13 mouse cellular contexts compared by ENCODE assay signal in genomic region chr8:126973686-126974265, GRCm38 (mm10). TPM values are rescaled to one million over a fixed set of nuclear protein-coding genes. Genes with fewer than 3 reads are reported as not detected.
A peak's percentile ranks its signal among the peaks of the same experiment; 100 is the strongest.
DNase-seq lines count a peak whose midpoint lies in the region; ATAC-seq and TF ChIP-seq lines count a peak whose summit lies in the region.
"Had no signal": no experiment of that assay in that cellular context is flagged by ENCODE, and none has a peak within 500 bp of the region (broad histone marks: within the 10 kb centered on the region; RNA-seq: fewer than 3 reads in every experiment).

No protein-coding gene starts in this region.

- 20% methylated on average over 9 of the region's 9 CpGs for WGBS in liver, postnatal 0 days (ENCODE audit: insufficient replicate concordance)

- TF ChIP-seq POLR2A in embryonic fibroblast, embryonic 13.5 days (IDR thresholded peaks at IDR 0.05; ENCODE audit: low read depth, low read length) = no peak

- H3K27ac ChIP-seq in embryonic fibroblast, embryonic 13.5 days (ENCODE audit: insufficient read depth, low read length) = 0 out of 2 replicates have a peak overlapping the region, but pooled peaks have one; percentile 20
- 0 out of 2 replicates have a peak overlapping the region, but pooled peaks have one; percentile 5 for H3K27ac ChIP-seq in liver, postnatal 0 days (ENCODE audit: low read depth)
- H3K27ac ChIP-seq: gastrocnemius, adult 2 months had no signal

- ATAC-seq in liver, postnatal 0 days = no peak

- no peaks in the 10 kb centered on the region; the same call in 1 of the 2 replicates for H3K27me3 ChIP-seq in liver, postnatal 0 days (ENCODE audit: insufficient read depth, low read length)

- H3K9ac ChIP-seq in liver, postnatal 0 days (replicated peaks) = no peak overlapping the region

- no peak overlapping the region for H3K4me3 ChIP-seq in embryonic fibroblast, embryonic 13.5 days (ENCODE audit: insufficient read depth, low read length)
- H3K4me3 ChIP-seq in liver, postnatal 0 days (ENCODE audit: low read depth, low read length) = no peak overlapping the region
- H3K4me3 ChIP-seq: gastrocnemius, adult 2 months had no signal

- peaks cover 4% of the 10 kb centered on the region for H3K4me1 ChIP-seq in embryonic fibroblast, embryonic 13.5 days (ENCODE audit: control insufficient read depth, insufficient read depth, low read length)
- peaks cover 18% of the 10 kb centered on the region for H3K4me1 ChIP-seq in liver, postnatal 0 days (ENCODE audit: insufficient read depth)

- H3K4me2 ChIP-seq in liver, postnatal 0 days (ENCODE audit: low read depth, low read length) = 0 out of 2 replicates have a peak overlapping the region, but pooled peaks have one; percentile 3

- no peaks in the 10 kb centered on the region for H3K9me3 ChIP-seq in liver, postnatal 0 days (ENCODE audit: low read length)

- peak; percentile 47 for DNase-seq in 3T3-L1 (ENCODE audit: low read depth, low spot score)
- peak; percentile 97 for DNase-seq in 416B (ENCODE audit: low read depth)
- no peak for DNase-seq in liver, postnatal 0 days
- no peak for DNase-seq in right cerebral cortex, adult 18-20 months
- DNase-seq in right cerebral cortex, postnatal 36 days (ENCODE audit: low spot score in 2 of 2) = no peak
- no peak for DNase-seq in embryo, embryonic 10.5 days (ENCODE audit: low spot score)
- DNase-seq: cerebellum, postnatal 10 days; gastrocnemius, adult 2 months; heart, adult 11 months; lung, postnatal 14 days; spleen, adult 18-20 months; thymus, adult 2 months had no signal

- peaks cover 6% of the 10 kb centered on the region; the same call in 1 of the 2 replicates for H3K36me3 ChIP-seq in liver, postnatal 0 days (replicated peaks; ENCODE audit: insufficient read depth, low read length)

- TF ChIP-seq CTCF in embryonic fibroblast, embryonic 13.5 days (IDR thresholded peaks at IDR 0.05; ENCODE audit: borderline replicate concordance, insufficient read depth, low read length) = no peak
- TF ChIP-seq CTCF in liver, postnatal 0 days (IDR thresholded peaks at IDR 0.05; ENCODE audit: low read depth) = no peak

- peak; percentile 15; the same call in 1 of the 2 replicates for TF ChIP-seq EP300 in liver, postnatal 0 days (IDR thresholded peaks at IDR 0.05; ENCODE audit: low read depth)

RNA-seq across cellular contexts. Expression of gene Rbm34, which starts 2.9 kb away (rescaled TPM):
- polyA plus RNA-seq in embryonic fibroblast, embryonic 13.5 days (2011; ENCODE audit: insufficient read length, low read depth, missing spikeins) = 20.9 and 21.3 TPM in 2 replicates
- 10.8 and 12.5 TPM in 2 replicates for polyA plus RNA-seq in liver, postnatal 0 days (2015; fragmentation: Nextera tagmentation; extraction: Ambion mirVana)

RNA-seq across cellular contexts. Expression of gene Tomm20, which starts 28.1 kb away (rescaled TPM):
- polyA plus RNA-seq in embryonic fibroblast, embryonic 13.5 days (2011; ENCODE audit: insufficient read length, low read depth, missing spikeins) = 193 and 252 TPM in 2 replicates
- polyA plus RNA-seq in liver, postnatal 0 days (2015; fragmentation: Nextera tagmentation; extraction: Ambion mirVana) = 122 and 129 TPM in 2 replicates

Comparison
In these comparisons a context has a peak if more than half of its experiments do, and no peak if none do; other contexts are left out.
1. DNase-seq: peak in 3T3-L1 (single experiment) and 416B (single experiment); none in liver, postnatal 0 days (single experiment), right cerebral cortex, adult 18-20 months (single experiment), right cerebral cortex, postnatal 36 days (0 of 2) and embryo, embryonic 10.5 days (single experiment).